Mouse (Mus musculus): ENCODE measurements around the gene Cars. TPM values are rescaled to one million over a fixed set of nuclear protein-coding genes. Genes with fewer than 3 reads are reported as not detected.
"Not testable (repeated sequence)": the region's sequence is repeated elsewhere in the genome, so short reads cannot be mapped to it uniquely, and the experiment has no call there.

Cars gene
- polyA plus RNA-seq, 1 experiment from 2014 or later = 27.9 TPM

DNA sequence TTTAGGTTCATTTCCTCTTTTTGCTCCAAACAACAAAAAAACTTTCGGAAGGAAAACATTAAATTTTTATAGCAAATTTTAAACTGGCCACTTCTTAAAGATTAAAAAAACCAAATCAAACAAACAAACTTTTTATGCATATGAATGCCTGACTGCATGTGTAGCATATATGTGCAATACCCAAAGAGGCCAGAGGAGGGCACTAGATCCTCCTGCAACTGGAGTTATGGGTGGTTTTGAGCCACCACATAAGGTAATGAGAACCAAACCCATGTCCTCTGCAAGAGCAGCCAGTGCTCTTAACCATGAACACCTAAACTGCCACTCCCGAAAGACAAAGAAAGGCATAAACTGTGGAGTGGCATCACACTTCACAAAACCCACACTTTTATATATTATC is 55.5 kb downstream of the Cars start:
- no peak overlapping the region for H3K4me3 ChIP-seq (ENCODE audit: low read depth, low read length)
- peaks cover 10% of the 10 kb centered on the region; the same call in 1 of the 2 replicates for H3K4me1 ChIP-seq (ENCODE audit: control insufficient read depth, insufficient read depth, low read length)
- WGBS (ENCODE audit: insufficient replicate concordance) = 95% methylated on average over 2 of the region's 2 CpGs
- no peak overlapping the region for H3K4me2 ChIP-seq
- no peaks in the 10 kb centered on the region for H3K36me3 ChIP-seq (ENCODE audit: control insufficient read depth, insufficient read depth, low read length)
- H3K27me3 ChIP-seq (ENCODE audit: control insufficient read depth, insufficient read depth, low read length) = no peaks in the 10 kb centered on the region
- no peak overlapping the region for H3K27ac ChIP-seq (ENCODE audit: low read depth, low read length)
- ATAC-seq (replicated peaks; ENCODE audit: insufficient number of reproducible peaks, low FRiP score, low TSS enrichment) = no peak
- H3K9ac ChIP-seq (ENCODE audit: low read depth, low read length) = no peak overlapping the region
- no peaks in the 10 kb centered on the region for H3K9me3 ChIP-seq (replicated peaks; ENCODE audit: control insufficient read depth, low read length)

DNA sequence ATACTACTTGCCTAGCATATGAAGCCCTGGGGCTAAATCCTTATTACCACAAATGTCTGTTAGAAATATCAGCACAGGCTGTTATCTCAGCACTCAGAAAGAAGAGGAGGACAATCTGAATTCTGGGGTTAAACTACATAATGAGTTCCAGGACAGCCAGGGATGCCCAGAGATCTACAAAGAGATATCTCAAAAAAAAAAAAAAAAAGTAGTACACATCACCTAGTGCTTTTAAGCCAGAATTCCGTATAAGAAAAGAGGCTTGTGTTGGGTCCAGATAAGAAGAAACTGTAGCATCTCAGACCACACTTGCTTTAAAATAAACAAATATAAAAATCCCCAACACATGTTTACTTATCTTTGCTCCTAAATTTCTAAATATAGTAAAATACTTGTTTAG is 61.2 kb downstream of the Cars start:
- H3K4me1 ChIP-seq (ENCODE audit: control insufficient read depth, insufficient read depth, low read length) = peaks cover 6% of the 10 kb centered on the region; the same call in 1 of the 2 replicates
- no peaks in the 10 kb centered on the region for H3K27me3 ChIP-seq (ENCODE audit: control insufficient read depth, insufficient read depth, low read length)
- no peak overlapping the region for H3K27ac ChIP-seq (ENCODE audit: low read depth, low read length)
- H3K4me3 ChIP-seq (ENCODE audit: low read depth, low read length) = no peak overlapping the region
- no peak overlapping the region for H3K9ac ChIP-seq (ENCODE audit: low read depth, low read length)
- 54% methylated on average over 1 of the region's 1 CpGs for WGBS (ENCODE audit: insufficient replicate concordance)
- peaks cover 23% of the 10 kb centered on the region for H3K36me3 ChIP-seq (ENCODE audit: control insufficient read depth, insufficient read depth, low read length)
- no peak overlapping the region for H3K4me2 ChIP-seq
- no peak for ATAC-seq (replicated peaks; ENCODE audit: insufficient number of reproducible peaks, low FRiP score, low TSS enrichment)
- H3K9me3 ChIP-seq (replicated peaks; ENCODE audit: control insufficient read depth, low read length) = no peaks in the 10 kb centered on the region

- H3K9me3 ChIP-seq (replicated peaks; ENCODE audit: control insufficient read depth, low read length); H3K27me3 ChIP-seq (ENCODE audit: control insufficient read depth, insufficient read depth, low read length); H3K4me1 ChIP-seq (ENCODE audit: control insufficient read depth, insufficient read depth, low read length); H3K27ac ChIP-seq (ENCODE audit: low read depth, low read length); H3K4me3 ChIP-seq (ENCODE audit: low read depth, low read length); H3K9ac ChIP-seq (ENCODE audit: low read depth, low read length); ATAC-seq (replicated peaks; ENCODE audit: insufficient number of reproducible peaks, low FRiP score, low TSS enrichment); H3K4me2 ChIP-seq: not testable (repeated sequence)
- H3K36me3 ChIP-seq (ENCODE audit: control insufficient read depth, insufficient read depth, low read length) = peaks cover 23% of the 10 kb centered on the region
- 83% methylated on average over 6 of the region's 6 CpGs for WGBS (ENCODE audit: insufficient replicate concordance)
Measured at GRCm38 (mm10) chr7:143538229-143538628, 61.7 kb downstream of the Cars start.

- Histone ChIP-seq H3K4me1 (ENCODE audit: control insufficient read depth, insufficient read depth, low read length) (peaks cover 6% of the 10 kb centered on the region; the same call in 1 of the 2 replicates), H3K27me3 (ENCODE audit: control insufficient read depth, insufficient read depth, low read length) (no peaks in the 10 kb centered on the region), H3K36me3 (ENCODE audit: control insufficient read depth, insufficient read depth, low read length) (peaks cover 28% of the 10 kb centered on the region), H3K9ac (ENCODE audit: low read depth, low read length) (no peak overlapping the region), H3K9me3 (replicated peaks; ENCODE audit: control insufficient read depth, low read length) (no peaks in the 10 kb centered on the region), H3K4me2 (no peak overlapping the region), H3K4me3 (ENCODE audit: low read depth, low read length) (no peak overlapping the region), H3K27ac (ENCODE audit: low read depth, low read length) (no peak overlapping the region)
- WGBS (ENCODE audit: insufficient replicate concordance) = 84% methylated on average over 3 of the region's 3 CpGs
- no peak for ATAC-seq (replicated peaks; ENCODE audit: insufficient number of reproducible peaks, low FRiP score, low TSS enrichment)
Measured at GRCm38 (mm10) chr7:143536251-143536650, 63.6 kb downstream of the Cars start.

GRCm38 (mm10) chr7:143533284-143533683 is 66.6 kb downstream of the Cars start:
- Histone ChIP-seq H3K4me1 (ENCODE audit: control insufficient read depth, insufficient read depth, low read length) (no peaks in the 10 kb centered on the region), H3K9me3 (replicated peaks; ENCODE audit: control insufficient read depth, low read length) (no peaks in the 10 kb centered on the region), H3K4me3 (ENCODE audit: low read depth, low read length) (no peak overlapping the region), H3K9ac (ENCODE audit: low read depth, low read length) (no peak overlapping the region), H3K27me3 (ENCODE audit: control insufficient read depth, insufficient read depth, low read length) (no peaks in the 10 kb centered on the region), H3K4me2 (no peak overlapping the region), H3K36me3 (ENCODE audit: control insufficient read depth, insufficient read depth, low read length) (peaks cover 42% of the 10 kb centered on the region), H3K27ac (ENCODE audit: low read depth, low read length) (peak overlapping the region; percentile 41)
- ATAC-seq (replicated peaks; ENCODE audit: insufficient number of reproducible peaks, low FRiP score, low TSS enrichment) = peak; percentile 68; the same call in 1 of the 2 replicates
- WGBS (ENCODE audit: insufficient replicate concordance) = 68% methylated on average over 2 of the region's 2 CpGs

- no peak overlapping the region for H3K4me3 ChIP-seq (ENCODE audit: low read depth, low read length)
- peaks cover 41% of the 10 kb centered on the region for H3K36me3 ChIP-seq (ENCODE audit: control insufficient read depth, insufficient read depth, low read length)
- WGBS (ENCODE audit: insufficient replicate concordance) = 80% methylated on average over 1 of the region's 1 CpGs
- H3K9ac ChIP-seq (ENCODE audit: low read depth, low read length) = no peak overlapping the region
- H3K27ac ChIP-seq (ENCODE audit: low read depth, low read length) = no peak overlapping the region
- no peaks in the 10 kb centered on the region for H3K27me3 ChIP-seq (ENCODE audit: control insufficient read depth, insufficient read depth, low read length)
- no peak overlapping the region for H3K4me2 ChIP-seq
- no peaks in the 10 kb centered on the region for H3K9me3 ChIP-seq (replicated peaks; ENCODE audit: control insufficient read depth, low read length)
- H3K4me1 ChIP-seq (ENCODE audit: control insufficient read depth, insufficient read depth, low read length) = no peaks in the 10 kb centered on the region
- no peak for ATAC-seq (replicated peaks; ENCODE audit: insufficient number of reproducible peaks, low FRiP score, low TSS enrichment)
Measured at GRCm38 (mm10) chr7:143532410-143532809, 67.5 kb downstream of the Cars start.

- ATAC-seq (replicated peaks; ENCODE audit: insufficient number of reproducible peaks, low FRiP score, low TSS enrichment) = no peak
- Histone ChIP-seq H3K9ac (ENCODE audit: low read depth, low read length) (no peak overlapping the region), H3K27me3 (ENCODE audit: control insufficient read depth, insufficient read depth, low read length) (no peaks in the 10 kb centered on the region), H3K4me3 (ENCODE audit: low read depth, low read length) (no peak overlapping the region), H3K36me3 (ENCODE audit: control insufficient read depth, insufficient read depth, low read length) (peaks cover 37% of the 10 kb centered on the region), H3K27ac (ENCODE audit: low read depth, low read length) (no peak overlapping the region), H3K4me1 (ENCODE audit: control insufficient read depth, insufficient read depth, low read length) (no peaks in the 10 kb centered on the region), H3K9me3 (replicated peaks; ENCODE audit: control insufficient read depth, low read length) (no peaks in the 10 kb centered on the region), H3K4me2 (no peak overlapping the region)
- 70% methylated on average over 4 of the region's 4 CpGs for WGBS (ENCODE audit: insufficient replicate concordance)
Measured at GRCm38 (mm10) chr7:143519333-143519732, 80.6 kb downstream of the Cars start.

- H3K4me2 ChIP-seq = no peak overlapping the region
- H3K27me3 ChIP-seq (ENCODE audit: control insufficient read depth, insufficient read depth, low read length) = no peaks in the 10 kb centered on the region
- peaks cover 6% of the 10 kb centered on the region; the same call in 1 of the 2 replicates for H3K4me1 ChIP-seq (ENCODE audit: control insufficient read depth, insufficient read depth, low read length)
- no peak for ATAC-seq (replicated peaks; ENCODE audit: insufficient number of reproducible peaks, low FRiP score, low TSS enrichment)
- H3K36me3 ChIP-seq (ENCODE audit: control insufficient read depth, insufficient read depth, low read length) = peaks cover 32% of the 10 kb centered on the region
- no peak overlapping the region for H3K27ac ChIP-seq (ENCODE audit: low read depth, low read length)
- H3K4me3 ChIP-seq (ENCODE audit: low read depth, low read length) = no peak overlapping the region
- 92% methylated on average over 4 of the region's 4 CpGs for WGBS (ENCODE audit: insufficient replicate concordance)
- no peaks in the 10 kb centered on the region for H3K9me3 ChIP-seq (replicated peaks; ENCODE audit: control insufficient read depth, low read length)
- no peak overlapping the region for H3K9ac ChIP-seq (ENCODE audit: low read depth, low read length)
Measured at GRCm38 (mm10) chr7:143514416-143514768, 85.5 kb downstream of the Cars start.

- Histone ChIP-seq H3K9me3 (replicated peaks; ENCODE audit: control insufficient read depth, low read length) (no peaks in the 10 kb centered on the region), H3K36me3 (ENCODE audit: control insufficient read depth, insufficient read depth, low read length) (peaks cover 28% of the 10 kb centered on the region), H3K27me3 (ENCODE audit: control insufficient read depth, insufficient read depth, low read length) (no peaks in the 10 kb centered on the region), H3K4me3 (ENCODE audit: low read depth, low read length) (no peak overlapping the region), H3K4me1 (ENCODE audit: control insufficient read depth, insufficient read depth, low read length) (peaks cover 6% of the 10 kb centered on the region; the same call in 1 of the 2 replicates), H3K27ac (ENCODE audit: low read depth, low read length) (no peak overlapping the region), H3K9ac (ENCODE audit: low read depth, low read length) (no peak overlapping the region), H3K4me2 (no peak overlapping the region)
- WGBS (ENCODE audit: insufficient replicate concordance) = 91% methylated on average over 10 of the region's 10 CpGs
- no peak for ATAC-seq (replicated peaks; ENCODE audit: insufficient number of reproducible peaks, low FRiP score, low TSS enrichment)
Measured at GRCm38 (mm10) chr7:143513763-143514415, 86.0 kb downstream of the Cars start.
